Mouse (Mus musculus): ENCODE data around the gene Gls.

DNA sequence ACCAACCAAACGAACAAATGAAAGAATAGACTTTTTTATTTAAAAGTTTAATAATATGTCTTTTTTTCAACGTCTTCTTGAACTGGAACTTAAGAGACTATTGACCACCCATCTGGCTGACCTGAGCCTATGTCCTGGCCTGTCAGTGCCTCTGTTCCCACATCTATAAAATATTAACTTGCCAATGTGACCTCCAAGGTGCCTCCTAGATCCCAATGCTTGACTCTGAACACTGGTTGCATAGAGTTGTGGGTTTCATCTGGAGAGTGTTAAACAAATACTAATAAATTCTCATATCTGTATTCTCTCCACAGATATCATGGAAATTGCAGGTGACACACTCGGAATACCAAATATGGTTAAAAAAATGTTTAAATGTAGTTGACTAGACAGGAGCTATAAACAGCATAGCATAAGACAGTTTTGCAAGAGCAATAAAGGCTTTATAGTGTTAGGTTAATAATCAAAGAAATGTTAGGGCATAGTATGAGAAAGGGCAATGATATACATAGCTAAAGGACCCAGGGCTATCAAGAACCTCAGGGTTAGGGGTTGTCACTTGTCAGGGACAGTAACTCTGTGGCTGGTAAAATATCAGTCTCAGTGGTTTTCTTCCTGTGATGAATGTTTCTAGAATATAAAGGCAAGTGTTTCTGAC, 16.0 kb upstream of the Gls start:
- TF ChIP-seq CTCF (IDR thresholded peaks at IDR 0.05; ENCODE audit: extremely low read depth, insufficient read depth, insufficient read length, insufficient replicate concordance) (no peak), POLR2A (IDR thresholded peaks at IDR 0.05; ENCODE audit: low read depth, low read length) (no peak)

Measured in spleen, adult 2 months (tissue).